Mouse (Mus musculus) heart, embryonic 16.5 days (tissue): ENCODE results near the gene Tmem91. TPM values are rescaled to one million over a fixed set of nuclear protein-coding genes. Genes with fewer than 3 reads are reported as not detected.

Source experiments
- ATAC-seq: fragments of 200-750 bp; cut with Nextera tagmentation; replicated peaks from 2 replicates; pipeline ENCODE4 v1.8.0; 2017; ENCODE audit warnings: moderate number of reproducible peaks; ENCODE audit not compliant: insufficient read depth, low FRiP score; ENCODE audit errors: extremely low read depth
- H3K27ac ChIP-seq: fragments of 300-500 bp; sonication (generic); 2 replicates; pipeline ENCODE4 v1.5.1; 2014; ENCODE audit warnings: mild to moderate bottlenecking, low read length, control low read depth, moderate library complexity
- H3K27me3 ChIP-seq: fragments of 300-500 bp; sonication (generic); 2 replicates; pipeline ENCODE4 v1.6.1; 2014; ENCODE audit warnings: low read length, mixed read lengths; ENCODE audit not compliant: control insufficient read depth, insufficient read depth
- H3K36me3 ChIP-seq: fragments of 300-500 bp; sonication (generic); 2 replicates; pipeline ENCODE4 v1.6.1; 2014; ENCODE audit not compliant: control insufficient read depth, insufficient read depth
- H3K4me1 ChIP-seq: fragments of 300-500 bp; sonication (generic); 2 replicates; pipeline ENCODE4 v1.6.1; 2014; ENCODE audit warnings: low read length, mixed read lengths; ENCODE audit not compliant: control insufficient read depth, insufficient read depth
- H3K4me2 ChIP-seq: fragments of 300-500 bp; sonication (generic); 2 replicates; pipeline ENCODE4 v1.6.1; 2014; ENCODE audit warnings: low read depth, mild to moderate bottlenecking, control low read depth, low read length
- H3K4me3 ChIP-seq: fragments of 300-500 bp; sonication (generic); 2 replicates; pipeline ENCODE4 v1.5.1; 2014; ENCODE audit warnings: mild to moderate bottlenecking, control low read depth, low read length
- H3K9ac ChIP-seq: fragments of 300-500 bp; sonication (generic); 2 replicates; pipeline ENCODE4 v1.6.1; 2014; ENCODE audit warnings: low read length, control low read depth
- H3K9me3 ChIP-seq: fragments of 300-500 bp; sonication (generic); replicated peaks from 2 replicates; pipeline ENCODE4 v1.6.1; 2016; ENCODE audit warnings: low read length; ENCODE audit not compliant: control insufficient read depth
- WGBS: fragments of 180-500 bp; shearing (Covaris S2); extraction: QIAGEN DNeasy Blood & Tissue Kit; methylation state at CpG from one replicate; pipeline ENCODE4 v1.1.7; 2014; 5-methylcytosine and 5-hydroxymethylcytosine counted together
- polyA plus RNA-seq: library from polyadenylated mRNA; unstranded; fragments of >200 nt; fragmentation: Nextera tagmentation; extraction: Ambion mirVana; gene quantifications from 2 replicates; pipeline ENCODE4 v1.2.1, GENCODE M21; 2015

The Tmem91 gene
- polyA plus RNA-seq, 1 experiment from 2014 or later, result 2.2 TPM

DNA sequence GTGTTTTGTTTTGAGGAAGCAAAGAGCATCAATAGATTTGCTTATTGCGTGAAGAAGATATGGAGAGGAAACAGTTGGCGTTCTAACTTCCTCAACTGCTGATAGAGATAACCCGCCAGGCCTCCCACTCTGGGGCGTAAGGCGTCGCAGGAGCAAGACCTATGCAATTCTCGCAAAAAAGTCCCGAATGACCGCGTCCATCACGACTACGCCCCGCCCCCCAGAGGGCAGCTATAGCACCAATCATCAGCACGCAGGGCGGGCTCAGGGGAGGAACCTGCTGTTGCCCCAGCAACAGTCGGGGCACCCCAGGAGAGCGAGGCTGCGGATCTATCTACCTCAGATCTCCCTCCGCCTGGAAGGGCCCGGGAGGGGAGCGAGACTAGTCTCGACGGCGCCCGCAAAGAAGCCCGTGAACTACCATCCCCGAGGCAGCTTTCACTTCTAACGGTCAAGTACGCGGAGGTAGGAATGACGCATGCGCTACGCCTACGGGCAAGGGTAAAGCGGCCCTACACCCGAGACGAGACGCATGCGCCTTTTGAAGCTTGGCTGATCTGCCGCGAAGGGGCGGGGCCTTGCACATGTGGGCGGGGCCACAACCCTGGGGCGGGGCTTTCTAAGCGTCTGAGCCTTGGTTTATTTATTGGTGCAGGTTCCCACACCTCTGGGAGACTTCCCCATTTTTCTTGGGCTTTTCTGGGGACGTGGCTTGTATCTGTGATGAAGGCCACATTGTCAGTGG lies 5.7 kb upstream of the Tmem91 start, which contains the start of gene B9d2:
TSS of gene B9d2 (plus strand) at position 267 of the 745 bp plus-strand sequence.
- peak; percentile 93 for ATAC-seq
- H3K4me1 ChIP-seq, result peaks cover 24% of the 10 kb centered on the region
- H3K4me2 ChIP-seq, result peak within 1 kb of the TSS; percentile 84
- H3K27ac ChIP-seq, result peak within 1 kb of the TSS; percentile 90
- peak within 1 kb of the TSS; percentile 75 for H3K4me3 ChIP-seq
- H3K27me3 ChIP-seq, result peaks cover under 1% of the 10 kb centered on the region; the same call in 1 of the 2 replicates
- H3K9me3 ChIP-seq, result no peaks in the 10 kb centered on the region
- H3K36me3 ChIP-seq, result no peaks in the 10 kb centered on the region
- under 1% methylated on average over 46 of the region's 46 CpGs for WGBS
- peak within 1 kb of the TSS; percentile 75 for H3K9ac ChIP-seq

DNA sequence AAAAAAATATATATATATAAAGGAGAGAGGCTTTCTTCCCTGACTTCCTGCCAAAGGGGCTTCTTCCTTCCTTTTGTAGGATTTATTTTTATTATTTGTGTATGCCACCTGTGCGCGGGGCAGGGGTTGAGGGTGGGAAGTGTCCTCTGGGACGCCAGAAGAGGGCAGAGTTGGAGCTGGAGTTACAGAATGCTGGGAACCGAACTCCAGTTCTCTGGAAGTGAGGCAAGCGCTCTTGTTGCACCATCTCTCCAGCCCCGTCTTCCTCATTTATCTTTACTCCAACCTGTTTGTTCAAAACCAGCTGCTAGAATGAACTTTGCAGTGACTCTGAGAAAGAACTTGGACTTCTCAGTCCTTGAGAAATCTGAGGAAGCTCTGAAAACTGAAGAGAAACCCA lies 5.0 kb upstream of the Tmem91 start:
- H3K9ac ChIP-seq, result peak overlapping the region; percentile 75
- H3K27ac ChIP-seq, result peak overlapping the region; percentile 90

DNA sequence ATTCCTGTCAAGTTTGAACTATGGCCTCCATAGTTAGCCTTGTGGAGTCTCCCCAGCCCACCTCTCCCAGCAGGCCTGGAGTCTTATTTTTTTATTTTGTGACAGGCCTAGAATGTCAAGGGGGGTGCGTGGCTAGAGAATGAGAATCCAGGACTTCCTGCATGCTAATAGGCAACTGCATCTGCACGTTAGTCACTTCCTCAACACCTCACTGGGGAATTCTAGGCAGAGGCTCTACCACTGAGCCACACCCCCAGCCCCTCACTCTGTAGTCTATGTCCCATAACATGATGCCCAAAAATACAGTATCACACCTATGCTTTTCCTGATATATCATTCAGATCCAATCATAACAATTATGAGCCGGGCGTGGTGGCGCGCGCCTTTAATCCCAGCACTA lies 2.0 kb upstream of the Tmem91 start:
- WGBS, result 89% methylated on average over 7 of the region's 7 CpGs
- no peak for ATAC-seq

More for the DNA sequence above, 5.0 kb upstream of the Tmem91 start:
- no peaks in the 10 kb centered on the region for H3K36me3 ChIP-seq
- H3K4me1 ChIP-seq, result peaks cover 30% of the 10 kb centered on the region
- H3K4me2 ChIP-seq, result peak overlapping the region; percentile 84
- peak overlapping the region; percentile 75 for H3K4me3 ChIP-seq
- WGBS, result 4% methylated on average over 6 of the region's 6 CpGs
- H3K27me3 ChIP-seq, result peaks cover 7% of the 10 kb centered on the region
- H3K9me3 ChIP-seq, result no peaks in the 10 kb centered on the region
- ATAC-seq, result no peak

DNA sequence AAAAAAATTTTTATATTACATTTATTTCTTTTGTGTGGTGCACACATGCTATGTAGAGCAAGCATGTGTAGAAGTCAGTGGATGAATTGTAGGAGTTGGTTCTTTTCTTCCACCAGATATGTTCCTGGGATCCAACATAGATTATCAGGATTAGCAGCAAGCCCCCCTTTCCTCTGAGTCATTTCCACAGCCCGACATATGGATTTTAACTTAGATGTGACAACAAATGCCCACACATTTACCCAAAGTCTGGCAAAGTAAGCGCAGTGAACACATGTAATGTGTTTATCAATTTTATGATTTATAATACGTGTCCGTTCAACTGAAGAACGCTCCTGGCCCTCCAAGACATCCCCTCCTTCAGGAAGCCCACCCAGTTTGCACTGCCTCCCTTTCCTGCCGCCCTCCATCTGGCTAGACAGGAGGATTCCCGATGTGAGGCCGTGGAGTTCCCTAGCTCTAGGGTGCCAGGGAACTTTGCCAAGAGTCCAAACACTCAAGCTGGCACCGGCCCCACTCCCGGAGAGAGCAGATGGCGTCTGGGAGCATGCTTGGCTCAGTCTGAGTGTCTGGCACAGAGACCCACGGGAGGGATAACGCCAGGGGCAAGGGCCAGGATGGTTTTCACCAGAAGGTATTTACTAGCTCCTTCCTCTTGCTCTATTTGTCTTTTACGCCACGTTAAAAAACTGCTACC lies 1.3 kb upstream of the Tmem91 start:
- Histone ChIP-seq H3K4me3 (no peak overlapping the region), H3K9me3 (no peaks in the 10 kb centered on the region), H3K4me2 (no peak overlapping the region), H3K27me3 (peaks cover 22% of the 10 kb centered on the region), H3K27ac (peak overlapping the region; percentile 42), H3K4me1 (peaks cover 31% of the 10 kb centered on the region), H3K36me3 (no peaks in the 10 kb centered on the region), H3K9ac (no peak overlapping the region)
- WGBS, result 39% methylated on average over 15 of the region's 15 CpGs
- peak; percentile 11; the same call in 1 of the 2 replicates for ATAC-seq

More for the DNA sequence above, 2.0 kb upstream of the Tmem91 start:
- Histone ChIP-seq H3K27me3 (peaks cover 22% of the 10 kb centered on the region), H3K27ac (peak overlapping the region; percentile 42; the same call in 1 of the 2 replicates), H3K9me3 (no peaks in the 10 kb centered on the region), H3K4me2 (no peak overlapping the region), H3K9ac (no peak overlapping the region), H3K4me3 (no peak overlapping the region), H3K36me3 (no peaks in the 10 kb centered on the region), H3K4me1 (peaks cover 31% of the 10 kb centered on the region)

DNA sequence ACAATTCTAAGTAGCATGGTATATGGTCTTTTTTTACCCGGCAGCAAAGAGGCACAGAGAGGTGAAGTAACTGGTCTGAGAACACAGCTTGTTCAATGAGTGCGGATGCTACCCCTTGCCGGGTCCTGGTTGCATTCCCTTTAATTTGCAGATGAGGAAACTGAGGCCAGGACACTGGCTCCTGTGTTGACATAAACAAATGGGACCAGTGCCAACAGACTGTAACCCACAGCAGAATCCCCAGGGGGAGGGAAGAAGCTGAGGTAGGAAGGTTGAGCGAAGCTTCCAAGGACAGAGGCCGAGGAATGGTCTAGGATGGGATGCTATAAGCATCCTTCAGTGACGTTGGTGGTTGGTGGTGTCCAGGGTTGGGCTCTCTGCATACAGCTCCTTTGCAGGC lies 439 bp upstream of the Tmem91 start:
- H3K4me1 ChIP-seq, result peaks cover 30% of the 10 kb centered on the region
- no peak for ATAC-seq
- H3K27ac ChIP-seq, result no peak overlapping the region
- H3K4me3 ChIP-seq, result no peak overlapping the region; the same call in 1 of the 2 replicates
- H3K36me3 ChIP-seq, result no peaks in the 10 kb centered on the region
- H3K27me3 ChIP-seq, result peaks cover 22% of the 10 kb centered on the region
- peak overlapping the region; percentile 75 for H3K4me2 ChIP-seq
- no peak overlapping the region for H3K9ac ChIP-seq
- no peaks in the 10 kb centered on the region for H3K9me3 ChIP-seq
- 39% methylated on average over 6 of the region's 6 CpGs for WGBS

DNA sequence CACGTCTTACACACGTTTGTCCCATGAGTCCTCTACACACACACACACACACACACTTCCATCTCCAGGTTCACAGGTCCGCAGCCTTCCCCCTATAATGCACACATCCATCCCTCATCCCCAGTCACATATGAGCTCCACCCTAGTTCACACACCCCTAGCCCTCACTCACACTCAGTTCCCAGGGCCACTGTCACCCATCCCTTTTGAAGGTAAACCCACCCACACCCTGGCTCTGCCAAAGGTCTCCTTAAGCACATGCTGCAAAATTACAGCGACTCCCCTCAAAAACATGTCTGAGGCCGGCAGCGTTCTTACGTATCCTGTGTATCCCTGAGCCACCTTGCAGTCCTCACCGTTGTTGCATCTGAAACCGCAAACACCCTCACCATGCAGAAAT lies 669 bp downstream of the Tmem91 start:
- H3K27me3 ChIP-seq, result peaks cover 22% of the 10 kb centered on the region
- H3K36me3 ChIP-seq, result no peaks in the 10 kb centered on the region
- H3K9ac ChIP-seq, result no peak overlapping the region
- WGBS, result 28% methylated on average over 9 of the region's 9 CpGs
- no peak for ATAC-seq
- peak overlapping the region; percentile 46 for H3K4me3 ChIP-seq
- no peak overlapping the region for H3K27ac ChIP-seq
- H3K4me2 ChIP-seq, result peak overlapping the region; percentile 75
- peaks cover 25% of the 10 kb centered on the region for H3K4me1 ChIP-seq
- no peaks in the 10 kb centered on the region for H3K9me3 ChIP-seq

DNA sequence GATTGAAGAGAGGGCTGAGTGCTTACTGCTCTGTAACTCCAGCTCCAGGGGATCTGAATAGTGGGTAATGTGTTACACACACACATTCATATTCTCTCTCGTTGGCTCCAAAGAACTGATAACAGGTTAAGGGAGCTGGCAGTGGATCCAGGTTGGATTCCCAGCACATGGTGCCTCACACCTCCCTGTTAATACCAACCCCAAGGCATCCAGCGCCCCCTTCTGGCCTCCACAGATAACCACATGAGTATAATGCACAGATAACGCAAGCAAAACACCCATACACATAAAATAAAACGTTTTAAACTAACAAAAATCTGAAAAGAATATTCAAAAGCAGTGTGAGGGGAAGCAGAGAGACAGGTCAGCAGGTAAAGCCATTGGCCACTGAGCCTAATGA lies 2.5 kb downstream of the Tmem91 start:
- no peak overlapping the region for H3K27ac ChIP-seq
- H3K9ac ChIP-seq, result no peak overlapping the region
- 47% methylated on average over 4 of the region's 4 CpGs for WGBS

DNA sequence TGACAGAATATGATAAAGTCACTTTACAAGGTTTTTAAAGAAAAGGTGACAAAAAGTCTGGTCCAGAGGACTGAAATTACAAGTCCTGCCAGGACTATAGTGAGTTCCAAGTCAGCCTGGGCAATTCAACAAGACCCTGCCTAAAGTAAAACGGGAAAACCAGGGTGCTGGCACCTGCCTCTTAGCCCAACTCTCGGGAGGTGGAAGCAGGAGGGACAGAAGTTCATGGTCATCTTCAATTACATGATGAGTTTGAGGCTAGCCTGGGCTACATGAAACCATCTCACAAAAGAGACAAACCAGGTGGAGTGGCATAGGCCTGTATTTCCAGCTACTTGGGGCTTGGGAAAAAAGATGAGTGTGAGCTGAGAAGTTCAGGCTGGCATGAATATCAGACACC lies 3.3 kb downstream of the Tmem91 start:
- ATAC-seq, result no peak
- H3K9ac ChIP-seq, result no peak overlapping the region
- H3K4me3 ChIP-seq, result no peak overlapping the region
- H3K4me1 ChIP-seq, result peaks cover 23% of the 10 kb centered on the region
- H3K9me3 ChIP-seq, result no peaks in the 10 kb centered on the region
- no peak overlapping the region for H3K27ac ChIP-seq
- 40% methylated on average over 2 of the region's 2 CpGs for WGBS
- H3K27me3 ChIP-seq, result peaks cover 22% of the 10 kb centered on the region
- H3K4me2 ChIP-seq, result no peak overlapping the region
- peaks cover 5% of the 10 kb centered on the region for H3K36me3 ChIP-seq

More for the DNA sequence above, 2.5 kb downstream of the Tmem91 start:
- Histone ChIP-seq H3K4me3 (no peak overlapping the region), H3K36me3 (0 out of 2 replicates have a peak, but pooled peaks cover 3% of the 10 kb centered on the region), H3K27me3 (peaks cover 22% of the 10 kb centered on the region), H3K9me3 (no peaks in the 10 kb centered on the region), H3K4me2 (no peak overlapping the region), H3K4me1 (peaks cover 25% of the 10 kb centered on the region)
- no peak for ATAC-seq

DNA sequence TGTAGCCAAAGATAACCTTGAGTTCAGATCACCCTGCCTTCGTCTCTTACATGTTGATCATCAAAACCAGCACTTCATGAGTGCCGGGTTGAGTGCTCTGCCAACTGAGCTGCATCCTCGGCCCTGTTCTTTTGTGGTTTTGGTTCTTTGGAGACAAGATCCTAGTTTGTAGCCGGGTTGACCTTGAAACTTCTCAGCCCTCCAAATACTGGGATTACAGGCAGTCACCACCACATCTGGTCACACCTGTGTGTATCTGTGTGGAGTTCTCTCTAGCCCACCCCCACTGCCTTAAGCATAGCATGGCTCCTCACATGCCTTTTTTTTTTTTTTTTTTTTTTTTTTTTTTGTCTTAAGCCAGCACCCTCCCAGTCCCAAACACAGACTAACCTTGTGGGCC lies 4.9 kb downstream of the Tmem91 start:
- Histone ChIP-seq H3K9ac (no peak overlapping the region), H3K4me2 (no peak overlapping the region), H3K36me3 (peaks cover 9% of the 10 kb centered on the region), H3K4me3 (no peak overlapping the region), H3K27me3 (peaks cover 17% of the 10 kb centered on the region), H3K27ac (no peak overlapping the region), H3K9me3 (no peaks in the 10 kb centered on the region), H3K4me1 (peaks cover 11% of the 10 kb centered on the region)
- ATAC-seq, result no peak
- 80% methylated on average over 4 of the region's 4 CpGs for WGBS
